Mouse (Mus musculus) kidney, embryonic 15.5 days (tissue): ENCODE results near the gene Fcgr4. TPM values are rescaled to one million over a fixed set of nuclear protein-coding genes. Genes with fewer than 3 reads are reported as not detected.

ENCODE experiments used
- ATAC-seq: fragments of 200-750 bp; cut with Nextera tagmentation; replicated peaks from 2 replicates; pipeline ENCODE4 v1.8.0; 2017; ENCODE audit warnings: moderate TSS enrichment; ENCODE audit not compliant: low FRiP score
- H3K27ac ChIP-seq: fragments of 300-500 bp; sonication (generic); 2 replicates; pipeline ENCODE4 v1.5.1; 2015; ENCODE audit warnings: mild to moderate bottlenecking, inconsistent platforms
- H3K27me3 ChIP-seq: fragments of 300-500 bp; sonication (generic); 2 replicates; pipeline ENCODE4 v1.6.1; 2015; ENCODE audit warnings: inconsistent platforms
- H3K36me3 ChIP-seq: fragments of 300-500 bp; sonication (generic); 2 replicates; pipeline ENCODE4 v1.6.1; 2015; ENCODE audit warnings: inconsistent platforms
- H3K4me1 ChIP-seq: fragments of 300-500 bp; sonication (generic); 2 replicates; pipeline ENCODE4 v1.6.1; 2015; ENCODE audit warnings: inconsistent platforms
- H3K4me2 ChIP-seq: fragments of 300-500 bp; sonication (generic); 2 replicates; pipeline ENCODE4 v1.6.1; 2015; ENCODE audit warnings: moderate library complexity, mild to moderate bottlenecking, inconsistent platforms
- H3K4me3 ChIP-seq: fragments of 300-500 bp; sonication (generic); replicated peaks from 2 replicates; pipeline ENCODE4 v1.5.1; 2015; ENCODE audit warnings: mild to moderate bottlenecking, inconsistent platforms
- H3K9ac ChIP-seq: fragments of 300-500 bp; sonication (generic); 2 replicates; pipeline ENCODE4 v1.6.1; 2015; ENCODE audit warnings: mild to moderate bottlenecking, inconsistent platforms
- H3K9me3 ChIP-seq: fragments of 300-500 bp; sonication (generic); replicated peaks from 2 replicates; pipeline ENCODE4 v1.6.1; 2016; ENCODE audit warnings: inconsistent platforms
- WGBS: fragments of 180-500 bp; shearing (Covaris S2); methylation state at CpG from one replicate; pipeline ENCODE4 v1.1.7; 2015; ENCODE audit warnings: mixed read lengths; 5-methylcytosine and 5-hydroxymethylcytosine counted together
- polyA plus RNA-seq: library from polyadenylated mRNA; unstranded; fragments of >200 nt; fragmentation: Nextera tagmentation; extraction: Ambion mirVana; gene quantifications from 2 replicates; pipeline ENCODE4 v1.2.1, GENCODE M21; 2015

Gene Fcgr4
- polyA plus RNA-seq, 1 experiment from 2014 or later: 1.3 TPM

DNA sequence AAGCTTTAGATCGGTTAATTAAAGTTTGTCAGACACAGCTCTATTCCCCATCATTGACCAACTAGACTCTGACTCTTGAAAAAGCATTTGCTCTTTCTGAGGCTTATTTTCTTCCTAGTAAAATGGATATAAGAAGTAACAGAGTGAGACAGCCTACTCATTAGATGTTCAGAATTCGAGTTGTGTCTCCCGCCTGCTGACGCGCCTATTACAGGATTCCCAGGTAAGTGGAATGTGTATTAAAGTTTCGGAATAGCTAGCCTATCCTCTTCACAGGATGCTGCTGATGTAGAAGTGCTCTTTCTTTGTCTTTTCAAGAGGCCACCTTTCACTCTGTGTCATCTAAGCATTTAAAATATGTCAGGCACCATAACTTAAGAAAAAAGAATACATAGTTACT is 20.4 kb downstream of the Fcgr4 start:
- no peak overlapping the region for H3K4me3 ChIP-seq
- H3K27ac ChIP-seq: no peak overlapping the region
- no peaks in the 10 kb centered on the region for H3K36me3 ChIP-seq
- no peak overlapping the region for H3K9ac ChIP-seq
- ATAC-seq: no peak
- H3K27me3 ChIP-seq: peaks cover 25% of the 10 kb centered on the region
- H3K4me2 ChIP-seq: no peak overlapping the region
- 78% methylated on average over 6 of the region's 6 CpGs for WGBS
- H3K9me3 ChIP-seq: no peaks in the 10 kb centered on the region
- peaks cover 14% of the 10 kb centered on the region for H3K4me1 ChIP-seq

DNA sequence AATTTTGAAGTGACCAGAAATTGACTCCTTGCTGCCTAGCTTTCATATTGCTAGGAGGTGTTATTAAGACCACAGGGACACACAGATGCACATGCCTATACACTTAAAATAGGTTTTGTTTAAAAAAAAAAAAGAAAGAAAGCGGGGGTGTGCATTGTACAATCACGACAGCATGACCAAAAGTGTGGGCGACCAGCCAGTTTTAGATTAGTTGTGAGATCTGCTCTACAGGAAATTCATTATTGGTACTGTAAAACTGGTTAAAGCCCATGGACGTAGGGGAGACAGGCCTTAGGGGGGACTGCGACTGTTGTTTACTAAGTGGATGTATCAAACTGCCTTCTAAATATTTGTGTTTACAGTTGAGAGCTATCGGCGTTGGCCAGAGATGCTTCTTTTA is 21.2 kb downstream of the Fcgr4 start:
- WGBS: 81% methylated on average over 7 of the region's 7 CpGs
- H3K4me3 ChIP-seq: no peak overlapping the region
- H3K9me3 ChIP-seq: no peaks in the 10 kb centered on the region
- H3K9ac ChIP-seq: no peak overlapping the region
- ATAC-seq: no peak
- peaks cover 9% of the 10 kb centered on the region for H3K4me1 ChIP-seq
- no peak overlapping the region for H3K4me2 ChIP-seq
- no peaks in the 10 kb centered on the region for H3K36me3 ChIP-seq
- H3K27me3 ChIP-seq: peaks cover 23% of the 10 kb centered on the region
- no peak overlapping the region for H3K27ac ChIP-seq

DNA sequence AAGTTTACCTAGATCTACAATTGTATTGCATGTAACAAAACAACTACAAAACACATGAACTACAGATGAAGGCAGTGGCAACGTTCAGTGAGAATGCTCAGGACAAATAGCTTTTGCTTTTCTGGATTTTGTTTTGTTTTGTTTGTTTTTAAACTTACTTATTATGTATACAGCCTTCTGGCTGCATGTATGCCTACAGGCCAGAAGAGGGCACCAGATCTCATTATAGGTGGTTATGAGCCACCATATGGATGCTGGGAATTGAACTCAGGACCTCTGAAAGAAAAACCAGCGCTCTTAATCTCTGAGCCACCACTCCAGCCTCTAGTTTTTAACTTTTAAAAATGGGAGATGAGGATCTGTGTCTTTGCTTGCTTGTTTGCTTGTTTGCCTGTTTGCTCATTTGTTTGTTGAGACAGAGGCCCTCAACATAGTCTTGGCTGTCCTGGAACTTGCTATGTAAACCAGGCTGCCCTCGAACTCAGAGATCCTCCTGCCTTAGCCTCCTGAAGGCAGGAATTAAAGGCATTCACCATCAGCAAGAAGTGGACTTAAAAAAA is 25.0 kb downstream of the Fcgr4 start:
- H3K9ac ChIP-seq: peak overlapping the region; percentile 49; the same call in 1 of the 2 replicates

DNA sequence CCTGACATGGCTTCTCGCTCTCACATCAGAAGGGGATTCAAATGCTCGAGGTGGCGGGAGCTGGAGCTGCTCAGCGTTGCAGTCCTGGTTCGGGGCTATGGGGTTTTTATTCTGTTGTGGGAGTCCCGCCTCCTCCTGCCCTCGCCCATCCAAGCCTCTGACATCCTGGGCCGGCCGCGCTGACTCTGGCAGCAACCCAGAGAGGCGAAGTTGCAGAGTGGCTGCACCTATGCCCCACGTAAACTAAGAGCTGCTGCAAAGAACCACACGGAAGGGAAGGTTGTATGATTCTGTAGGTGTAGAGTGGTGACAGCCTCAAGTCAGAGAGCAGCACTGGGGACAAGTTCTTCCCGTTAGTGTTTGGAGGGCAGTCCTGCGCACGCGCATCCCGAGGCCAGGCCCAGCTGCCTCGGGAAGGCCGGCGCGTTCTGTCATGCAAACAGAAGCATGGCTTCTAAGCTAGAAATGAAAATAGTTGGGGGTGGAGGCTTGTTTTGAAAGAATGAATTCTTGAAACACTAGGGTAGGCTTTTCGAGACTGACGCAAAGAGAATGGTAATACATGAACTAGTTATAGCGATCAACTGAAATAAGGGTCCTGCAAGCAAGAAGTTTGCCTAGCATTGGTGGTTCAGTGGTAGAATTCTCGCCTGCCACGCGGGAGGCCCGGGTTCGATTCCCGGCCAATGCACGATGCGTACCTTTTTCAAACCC is 25.8 kb downstream of the Fcgr4 start:
- peak; percentile 96 for ATAC-seq
- Histone ChIP-seq H3K4me3 (peak overlapping the region; percentile 54), H3K27ac (peak overlapping the region; percentile 78), H3K9me3 (no peaks in the 10 kb centered on the region), H3K36me3 (no peaks in the 10 kb centered on the region), H3K4me2 (peak overlapping the region; percentile 63), H3K9ac (peak overlapping the region; percentile 49), H3K4me1 (no peaks in the 10 kb centered on the region), H3K27me3 (peaks cover 6% of the 10 kb centered on the region; the same call in 1 of the 2 replicates)
- WGBS: under 1% methylated on average over 33 of the region's 33 CpGs

More for the DNA sequence above, 25.0 kb downstream of the Fcgr4 start:
- Histone ChIP-seq H3K27me3 (peaks cover 6% of the 10 kb centered on the region; the same call in 1 of the 2 replicates), H3K36me3 (no peaks in the 10 kb centered on the region), H3K9me3 (no peaks in the 10 kb centered on the region), H3K4me3 (peak overlapping the region; percentile 54), H3K4me1 (no peaks in the 10 kb centered on the region), H3K27ac (peak overlapping the region; percentile 78; the same call in 1 of the 2 replicates), H3K4me2 (peak overlapping the region; percentile 63)
- no peak for ATAC-seq
- 74% methylated on average over 3 of the region's 3 CpGs for WGBS

DNA sequence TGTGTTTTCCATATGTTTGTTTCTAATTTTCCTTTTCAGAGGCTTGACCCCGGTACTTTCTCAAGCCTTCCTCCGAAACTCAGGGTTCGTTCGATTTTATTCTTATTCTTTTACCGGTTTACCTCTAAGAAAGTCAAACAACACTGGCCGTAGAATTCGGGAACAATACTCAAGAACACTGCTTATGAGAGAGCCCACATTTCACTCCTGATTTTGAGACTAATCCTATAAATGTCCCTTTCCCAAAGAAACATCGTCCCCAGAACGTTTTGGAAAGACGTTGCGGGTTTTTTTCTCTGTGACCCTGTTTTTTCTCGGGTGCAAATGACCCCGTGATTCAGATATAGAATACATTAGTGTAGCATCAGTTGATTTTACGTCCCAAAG is 26.4 kb downstream of the Fcgr4 start:
- H3K4me3 ChIP-seq: peak overlapping the region; percentile 54
- H3K27me3 ChIP-seq: peaks cover 6% of the 10 kb centered on the region; the same call in 1 of the 2 replicates
- no peaks in the 10 kb centered on the region for H3K36me3 ChIP-seq
- peak overlapping the region; percentile 78; the same call in 1 of the 2 replicates for H3K27ac ChIP-seq
- no peaks in the 10 kb centered on the region for H3K4me1 ChIP-seq
- WGBS: 8% methylated on average over 14 of the region's 14 CpGs
- H3K9ac ChIP-seq: peak overlapping the region; percentile 27; the same call in 1 of the 2 replicates
- H3K9me3 ChIP-seq: no peaks in the 10 kb centered on the region
- H3K4me2 ChIP-seq: peak overlapping the region; percentile 63
- 0 out of 2 replicates have a peak, but pooled peaks have one; percentile 3 for ATAC-seq

DNA sequence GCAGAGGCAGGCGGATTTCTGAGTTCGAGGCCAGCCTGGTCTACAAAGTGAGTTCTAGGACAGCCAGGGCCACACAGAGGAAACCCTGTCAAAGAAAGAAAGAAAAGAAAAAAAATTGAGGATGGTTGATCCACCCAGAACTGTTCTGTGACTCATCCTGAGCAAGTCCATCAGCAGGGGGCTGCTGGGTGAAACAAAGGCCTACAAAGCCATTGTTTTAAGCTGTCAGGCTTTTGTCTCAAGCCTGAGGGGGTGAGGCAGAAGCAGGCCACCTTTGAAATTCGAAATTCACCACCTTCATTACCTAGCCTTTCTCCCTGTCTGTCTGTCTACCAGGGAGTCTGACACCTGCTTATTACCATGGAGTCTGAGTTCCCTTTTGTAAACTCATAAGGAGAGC is 27.8 kb downstream of the Fcgr4 start:
- ATAC-seq: no peak
- Histone ChIP-seq H3K4me3 (no peak overlapping the region), H3K27me3 (no peaks in the 10 kb centered on the region), H3K36me3 (no peaks in the 10 kb centered on the region), H3K27ac (no peak overlapping the region), H3K4me2 (no peak overlapping the region), H3K9ac (no peak overlapping the region), H3K4me1 (no peaks in the 10 kb centered on the region; the same call in 1 of the 2 replicates), H3K9me3 (no peaks in the 10 kb centered on the region)
- 71% methylated on average over 3 of the region's 3 CpGs for WGBS

DNA sequence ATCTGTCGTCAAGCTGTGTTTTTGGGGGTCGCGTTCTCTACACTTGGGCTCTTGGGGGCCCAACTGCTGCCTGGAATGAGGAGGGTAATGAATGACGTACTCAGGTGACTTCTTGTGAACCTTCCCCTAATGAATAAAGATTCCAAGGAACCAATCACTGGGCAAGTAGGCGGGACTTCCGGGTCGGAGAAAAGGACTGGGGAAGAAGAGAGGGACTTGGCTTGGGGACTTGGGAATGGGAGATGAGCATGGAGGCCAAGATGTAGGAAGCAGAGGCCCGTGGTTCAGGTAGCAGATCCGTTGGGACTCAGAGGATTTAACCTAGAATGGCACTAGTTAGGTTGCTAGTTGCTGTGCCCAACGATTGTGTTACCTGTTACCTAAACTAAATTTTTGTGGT is 30.5 kb downstream of the Fcgr4 start:
- ATAC-seq: no peak
- Histone ChIP-seq H3K9ac (no peak overlapping the region), H3K36me3 (no peaks in the 10 kb centered on the region), H3K27ac (no peak overlapping the region), H3K4me2 (peak overlapping the region; percentile 31; the same call in 1 of the 2 replicates), H3K9me3 (no peaks in the 10 kb centered on the region), H3K27me3 (no peaks in the 10 kb centered on the region), H3K4me3 (no peak overlapping the region; the same call in 1 of the 2 replicates), H3K4me1 (no peaks in the 10 kb centered on the region; the same call in 1 of the 2 replicates)
- WGBS: 53% methylated on average over 10 of the region's 10 CpGs

DNA sequence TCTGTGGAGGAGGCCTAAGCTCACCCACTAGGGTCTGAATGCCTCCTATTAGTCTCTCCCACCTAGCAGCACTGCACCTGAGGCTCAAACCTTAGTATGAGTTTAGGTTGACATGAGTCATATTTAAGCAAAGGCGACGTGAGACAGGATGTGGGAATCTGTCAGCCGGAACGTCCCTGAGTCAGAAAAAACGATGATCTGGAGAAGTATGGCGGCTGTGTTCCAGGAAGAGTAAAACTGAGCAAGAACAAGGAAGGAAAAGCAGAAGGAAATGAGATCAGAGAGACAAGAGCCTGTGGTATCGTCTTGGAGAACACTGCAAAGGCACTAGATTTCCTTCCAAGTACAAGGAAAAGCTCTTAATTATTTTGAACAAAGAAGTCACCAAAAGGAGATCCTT is 32.1 kb downstream of the Fcgr4 start:
- ATAC-seq: no peak
- H3K4me3 ChIP-seq: no peak overlapping the region
- no peaks in the 10 kb centered on the region for H3K27me3 ChIP-seq
- H3K27ac ChIP-seq: no peak overlapping the region
- 60% methylated on average over 7 of the region's 7 CpGs for WGBS
- no peak overlapping the region for H3K4me2 ChIP-seq
- H3K36me3 ChIP-seq: no peaks in the 10 kb centered on the region
- H3K9me3 ChIP-seq: no peaks in the 10 kb centered on the region
- H3K4me1 ChIP-seq: no peaks in the 10 kb centered on the region; the same call in 1 of the 2 replicates
- H3K9ac ChIP-seq: no peak overlapping the region

DNA sequence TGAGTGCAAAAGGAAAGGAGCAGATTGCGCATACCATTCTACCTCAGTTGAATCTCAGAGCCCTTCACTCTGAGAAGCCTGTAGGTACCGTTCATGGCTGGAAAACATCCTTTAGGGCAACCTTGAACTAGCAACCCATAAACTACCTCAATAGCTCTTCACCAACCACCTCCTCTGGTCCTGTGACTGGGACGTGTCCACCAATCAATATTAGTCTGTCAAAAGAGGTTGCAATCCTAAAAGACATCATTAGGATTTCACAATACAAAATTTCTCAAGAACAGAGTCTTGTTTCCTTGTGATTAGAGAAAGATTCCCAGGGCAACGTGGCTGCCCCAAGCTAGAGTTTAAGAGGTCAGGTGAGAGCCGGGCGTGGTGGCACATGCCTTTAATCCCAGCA is 34.6 kb downstream of the Fcgr4 start:
- no peaks in the 10 kb centered on the region for H3K36me3 ChIP-seq
- H3K27ac ChIP-seq: no peak overlapping the region
- no peak for ATAC-seq
- H3K4me1 ChIP-seq: no peaks in the 10 kb centered on the region; the same call in 1 of the 2 replicates
- H3K4me2 ChIP-seq: no peak overlapping the region
- no peaks in the 10 kb centered on the region for H3K27me3 ChIP-seq
- no peak overlapping the region for H3K4me3 ChIP-seq
- 85% methylated on average over 6 of the region's 6 CpGs for WGBS
- no peaks in the 10 kb centered on the region for H3K9me3 ChIP-seq
- H3K9ac ChIP-seq: no peak overlapping the region

DNA sequence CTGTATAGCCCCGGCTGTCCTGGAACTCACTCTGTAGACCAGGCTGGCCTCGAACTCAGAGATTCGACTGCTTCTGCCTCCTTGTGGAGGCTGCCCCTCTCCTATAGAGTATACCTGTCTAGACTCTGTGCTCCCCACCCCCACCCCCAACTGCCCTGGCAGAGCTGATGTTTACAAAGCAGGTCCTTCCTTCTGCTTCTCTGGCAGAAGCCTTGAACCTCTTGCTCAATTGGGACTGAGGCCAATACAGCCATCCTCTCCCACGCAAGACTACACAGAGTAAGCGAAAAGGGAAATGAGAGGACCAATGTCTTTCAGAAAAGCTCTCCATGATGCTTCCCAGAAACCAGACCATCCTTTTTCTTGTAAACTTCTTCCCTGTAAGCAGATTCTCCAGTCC is 38.5 kb downstream of the Fcgr4 start:
- Histone ChIP-seq H3K27me3 (no peaks in the 10 kb centered on the region), H3K4me3 (no peak overlapping the region), H3K9ac (no peak overlapping the region), H3K27ac (no peak overlapping the region), H3K4me2 (no peak overlapping the region), H3K9me3 (no peaks in the 10 kb centered on the region), H3K36me3 (no peaks in the 10 kb centered on the region), H3K4me1 (no peaks in the 10 kb centered on the region)
- ATAC-seq: no peak
- 88% methylated on average over 5 of the region's 5 CpGs for WGBS

DNA sequence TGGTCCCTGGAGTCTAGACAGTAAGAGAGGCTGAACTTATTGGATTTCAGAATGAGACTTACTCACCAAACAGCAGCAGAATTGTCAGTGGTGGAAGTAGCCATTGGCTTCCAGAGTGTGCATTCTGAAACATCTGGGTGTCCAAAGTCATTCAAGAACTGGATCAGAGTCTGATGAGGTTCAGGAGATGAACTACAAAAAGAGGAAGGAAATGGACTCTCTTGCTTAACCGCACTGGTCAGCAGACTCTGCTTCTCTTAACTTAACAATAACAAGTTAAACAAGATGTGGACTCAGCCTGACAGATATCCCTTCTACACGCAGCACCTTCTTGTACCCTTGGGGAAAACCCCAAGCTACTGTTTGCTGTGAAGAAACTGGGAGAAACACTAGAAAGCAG is 40.5 kb downstream of the Fcgr4 start:
- ATAC-seq: no peak
- H3K36me3 ChIP-seq: no peaks in the 10 kb centered on the region
- WGBS: 76% methylated on average over 2 of the region's 2 CpGs
- no peak overlapping the region for H3K9ac ChIP-seq
- peaks cover 11% of the 10 kb centered on the region for H3K27me3 ChIP-seq
- no peaks in the 10 kb centered on the region for H3K9me3 ChIP-seq
- H3K4me1 ChIP-seq: peaks cover 4% of the 10 kb centered on the region
- no peak overlapping the region for H3K4me3 ChIP-seq
- no peak overlapping the region for H3K27ac ChIP-seq
- no peak overlapping the region for H3K4me2 ChIP-seq

DNA sequence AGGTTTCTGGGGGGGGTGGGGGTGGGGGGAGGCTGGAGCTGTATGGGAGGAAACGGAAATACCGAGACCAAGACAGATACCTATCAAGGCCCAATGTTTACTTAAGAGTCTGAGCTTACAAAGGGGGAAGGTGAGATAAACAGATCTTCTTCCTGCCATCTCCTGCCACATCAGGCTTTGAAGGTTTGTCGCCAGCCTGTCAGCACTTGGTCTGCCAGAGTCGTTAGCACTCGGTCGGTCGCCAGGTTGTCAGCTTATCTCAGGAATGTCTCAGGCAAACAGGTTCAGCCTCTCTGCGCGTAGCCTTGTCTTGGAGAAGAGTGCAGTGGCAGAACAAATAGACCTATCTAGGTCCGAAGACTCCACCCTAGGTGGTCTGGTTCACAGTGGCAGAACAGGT is 41.7 kb downstream of the Fcgr4 start:
- H3K27me3 ChIP-seq: peaks cover 18% of the 10 kb centered on the region
- no peaks in the 10 kb centered on the region for H3K36me3 ChIP-seq
- no peak overlapping the region for H3K9ac ChIP-seq
- 41% methylated on average over 10 of the region's 10 CpGs for WGBS
- H3K4me1 ChIP-seq: peaks cover 11% of the 10 kb centered on the region
- H3K4me2 ChIP-seq: peak overlapping the region; percentile 29; the same call in 1 of the 2 replicates
- ATAC-seq: no peak
- H3K9me3 ChIP-seq: no peaks in the 10 kb centered on the region
- no peak overlapping the region for H3K4me3 ChIP-seq
- no peak overlapping the region for H3K27ac ChIP-seq
